Mouse (Mus musculus): Measurements from ENCODE around the gene Scd2. TPM values are rescaled to one million over a fixed set of nuclear protein-coding genes. Genes with fewer than 3 reads are reported as not detected.
"Not testable (repeated sequence)": the region's sequence is repeated elsewhere in the genome, so short reads cannot be mapped to it uniquely, and the experiment has no call there.

Gene Scd2
- polyA plus RNA-seq, 1 experiment = 30.1 TPM

- Histone ChIP-seq H3K27me3 (ENCODE audit: control insufficient read depth, insufficient read depth, low read length) (no peaks in the 10 kb centered on the region), H3K27ac (ENCODE audit: insufficient read depth, low read length) (no peak overlapping the region), H3K4me1 (ENCODE audit: control insufficient read depth, insufficient read depth, insufficient read length) (no peaks in the 10 kb centered on the region), H3K4me3 (ENCODE audit: extremely low read depth, insufficient read depth, insufficient read length) (no peak overlapping the region), H3K36me3 (ENCODE audit: control insufficient read depth, insufficient read depth, low read length) (peaks cover 40% of the 10 kb centered on the region)
- no peak for DNase-seq (ENCODE audit: low read depth in 1 of 2, low spot score in 2 of 2)
- TF ChIP-seq CTCF (IDR thresholded peaks at IDR 0.05; ENCODE audit: extremely low read depth, insufficient read depth, insufficient read length, insufficient replicate concordance) (no peak), POLR2A (IDR thresholded peaks at IDR 0.05; ENCODE audit: low read depth, low read length) (no peak)
- WGBS = 80% methylated on average over 9 of the region's 9 CpGs
Measured at GRCm38 (mm10) chr19:44307101-44307914, 13.8 kb downstream of the Scd2 start.

- H3K27me3 ChIP-seq (ENCODE audit: control insufficient read depth, insufficient read depth, low read length) = no peaks in the 10 kb centered on the region
- no peak for DNase-seq (ENCODE audit: low read depth in 1 of 2, low spot score in 2 of 2)
- H3K36me3 ChIP-seq (ENCODE audit: control insufficient read depth, insufficient read depth, low read length) = peaks cover 33% of the 10 kb centered on the region
- TF ChIP-seq POLR2A (IDR thresholded peaks at IDR 0.05; ENCODE audit: low read depth, low read length) = no peak
- TF ChIP-seq CTCF (IDR thresholded peaks at IDR 0.05; ENCODE audit: extremely low read depth, insufficient read depth, insufficient read length, insufficient replicate concordance) = no peak
- no peak overlapping the region for H3K27ac ChIP-seq (ENCODE audit: insufficient read depth, low read length)
- 89% methylated on average over 6 of the region's 6 CpGs for WGBS
- H3K4me3 ChIP-seq (ENCODE audit: extremely low read depth, insufficient read depth, insufficient read length) = no peak overlapping the region
- H3K4me1 ChIP-seq (ENCODE audit: control insufficient read depth, insufficient read depth, insufficient read length) = no peaks in the 10 kb centered on the region
Measured at GRCm38 (mm10) chr19:44307915-44308470, 14.5 kb downstream of the Scd2 start.

GRCm38 (mm10) chr19:44308611-44309246 is 15.3 kb downstream of the Scd2 start:
- WGBS = 88% methylated on average over 8 of the region's 8 CpGs
- TF ChIP-seq CTCF (IDR thresholded peaks at IDR 0.05; ENCODE audit: extremely low read depth, insufficient read depth, insufficient read length, insufficient replicate concordance) (no peak), POLR2A (IDR thresholded peaks at IDR 0.05; ENCODE audit: low read depth, low read length) (no peak)
- no peak for DNase-seq (ENCODE audit: low read depth in 1 of 2, low spot score in 2 of 2)
- peaks cover 27% of the 10 kb centered on the region for H3K36me3 ChIP-seq (ENCODE audit: control insufficient read depth, insufficient read depth, low read length)
- H3K4me1 ChIP-seq (ENCODE audit: control insufficient read depth, insufficient read depth, insufficient read length) = no peaks in the 10 kb centered on the region
- H3K4me3 ChIP-seq (ENCODE audit: extremely low read depth, insufficient read depth, insufficient read length) = no peak overlapping the region
- H3K27ac ChIP-seq (ENCODE audit: insufficient read depth, low read length) = no peak overlapping the region
- H3K27me3 ChIP-seq (ENCODE audit: control insufficient read depth, insufficient read depth, low read length) = no peaks in the 10 kb centered on the region

GRCm38 (mm10) chr19:44309351-44310154 is 16.1 kb downstream of the Scd2 start:
- H3K4me3 ChIP-seq (ENCODE audit: extremely low read depth, insufficient read depth, insufficient read length) = no peak overlapping the region
- H3K27ac ChIP-seq (ENCODE audit: insufficient read depth, low read length) = no peak overlapping the region
- DNase-seq (ENCODE audit: low read depth in 1 of 2, low spot score in 2 of 2) = no peak
- TF ChIP-seq CTCF (IDR thresholded peaks at IDR 0.05; ENCODE audit: extremely low read depth, insufficient read depth, insufficient read length, insufficient replicate concordance) (no peak), POLR2A (IDR thresholded peaks at IDR 0.05; ENCODE audit: low read depth, low read length) (no peak)
- 89% methylated on average over 12 of the region's 12 CpGs for WGBS
- H3K27me3 ChIP-seq (ENCODE audit: control insufficient read depth, insufficient read depth, low read length) = no peaks in the 10 kb centered on the region
- peaks cover 20% of the 10 kb centered on the region for H3K36me3 ChIP-seq (ENCODE audit: control insufficient read depth, insufficient read depth, low read length)
- peaks cover 3% of the 10 kb centered on the region; the same call in 1 of the 2 replicates for H3K4me1 ChIP-seq (ENCODE audit: control insufficient read depth, insufficient read depth, insufficient read length)

- 91% methylated on average over 1 of the region's 1 CpGs for WGBS
Measured at GRCm38 (mm10) chr19:44310155-44310575, 16.7 kb downstream of the Scd2 start.

GRCm38 (mm10) chr19:44310814-44311213 is 17.3 kb downstream of the Scd2 start:
- TF ChIP-seq POLR2A (IDR thresholded peaks at IDR 0.05; ENCODE audit: low read depth, low read length) (no peak), CTCF (IDR thresholded peaks at IDR 0.05; ENCODE audit: extremely low read depth, insufficient read depth, insufficient read length, insufficient replicate concordance) (no peak)
- Histone ChIP-seq H3K27me3 (ENCODE audit: control insufficient read depth, insufficient read depth, low read length) (no peaks in the 10 kb centered on the region), H3K36me3 (ENCODE audit: control insufficient read depth, insufficient read depth, low read length) (peaks cover 8% of the 10 kb centered on the region), H3K27ac (ENCODE audit: insufficient read depth, low read length) (no peak overlapping the region), H3K4me1 (ENCODE audit: control insufficient read depth, insufficient read depth, insufficient read length) (peaks cover 4% of the 10 kb centered on the region; the same call in 1 of the 2 replicates), H3K4me3 (ENCODE audit: extremely low read depth, insufficient read depth, insufficient read length) (no peak overlapping the region)
- DNase-seq (ENCODE audit: low read depth in 1 of 2, low spot score in 2 of 2) = no peak
- 79% methylated on average over 5 of the region's 5 CpGs for WGBS

More at GRCm38 (mm10) chr19:44310155-44310575, 16.7 kb downstream of the Scd2 start:
- not testable (repeated sequence) for H3K27me3 ChIP-seq (ENCODE audit: control insufficient read depth, insufficient read depth, low read length); H3K4me1 ChIP-seq (ENCODE audit: control insufficient read depth, insufficient read depth, insufficient read length); H3K4me3 ChIP-seq (ENCODE audit: extremely low read depth, insufficient read depth, insufficient read length); DNase-seq (ENCODE audit: low read depth in 1 of 2, low spot score in 2 of 2); H3K27ac ChIP-seq (ENCODE audit: insufficient read depth, low read length)
- H3K36me3 ChIP-seq (ENCODE audit: control insufficient read depth, insufficient read depth, low read length) = peaks cover 14% of the 10 kb centered on the region

All from spleen, adult 2 months (tissue).